Mouse (Mus musculus): Measurements from ENCODE around the gene Cdpf1. TPM values are rescaled to one million over a fixed set of nuclear protein-coding genes. Genes with fewer than 3 reads are reported as not detected.

Cdpf1 gene
- polyA plus RNA-seq, 1 experiment from 2014 or later: 46.1 TPM

GRCm38 (mm10) chr15:85765022-85765421, 46.5 kb downstream of the Cdpf1 start:
- no peak overlapping the region for H3K9ac ChIP-seq
- no peaks in the 10 kb centered on the region for H3K27me3 ChIP-seq (replicated peaks)
- H3K4me1 ChIP-seq: no peaks in the 10 kb centered on the region
- no peak overlapping the region for H3K4me3 ChIP-seq
- no peak overlapping the region for H3K27ac ChIP-seq (replicated peaks)
- ATAC-seq (ENCODE audit: extremely low read depth, insufficient number of reproducible peaks, low FRiP score, low TSS enrichment): no peak
- no peaks in the 10 kb centered on the region for H3K36me3 ChIP-seq
- peaks cover 3% of the 10 kb centered on the region; the same call in 1 of the 2 replicates for H3K9me3 ChIP-seq
- no peak overlapping the region for H3K4me2 ChIP-seq
- 44% methylated on average over 3 of the region's 3 CpGs for WGBS

GRCm38 (mm10) chr15:85762761-85763160, 48.7 kb downstream of the Cdpf1 start:
- Histone ChIP-seq H3K36me3 (no peaks in the 10 kb centered on the region), H3K27ac (replicated peaks) (no peak overlapping the region), H3K4me3 (no peak overlapping the region), H3K4me2 (no peak overlapping the region), H3K9ac (no peak overlapping the region), H3K4me1 (no peaks in the 10 kb centered on the region), H3K27me3 (replicated peaks) (no peaks in the 10 kb centered on the region), H3K9me3 (peaks cover 8% of the 10 kb centered on the region)
- 68% methylated on average over 4 of the region's 4 CpGs for WGBS
- no peak for ATAC-seq (ENCODE audit: extremely low read depth, insufficient number of reproducible peaks, low FRiP score, low TSS enrichment)

GRCm38 (mm10) chr15:85757768-85758167, 53.7 kb downstream of the Cdpf1 start:
- Histone ChIP-seq H3K4me2 (no peak overlapping the region), H3K4me1 (no peaks in the 10 kb centered on the region; the same call in 1 of the 2 replicates), H3K4me3 (no peak overlapping the region), H3K36me3 (no peaks in the 10 kb centered on the region), H3K9me3 (peaks cover 10% of the 10 kb centered on the region), H3K27ac (replicated peaks) (no peak overlapping the region), H3K9ac (no peak overlapping the region), H3K27me3 (replicated peaks) (no peaks in the 10 kb centered on the region)
- ATAC-seq (ENCODE audit: extremely low read depth, insufficient number of reproducible peaks, low FRiP score, low TSS enrichment): no peak
- 89% methylated on average over 3 of the region's 3 CpGs for WGBS

Other genes starting within 250 kb of the Cdpf1 start
- gene Wnt7b, start 229.2 kb downstream of the Cdpf1 start, polyA plus RNA-seq (2015; fragmentation: Nextera tagmentation; extraction: Ambion mirVana): 3.5 and 4.6 TPM in 2 replicates
- gene Ppara, start 76.7 kb downstream of the Cdpf1 start, polyA plus RNA-seq (2015; fragmentation: Nextera tagmentation; extraction: Ambion mirVana): 5.9 and 6.6 TPM in 2 replicates
- gene Pkdrej, start 10.0 kb upstream of the Cdpf1 start, polyA plus RNA-seq (2015; fragmentation: Nextera tagmentation; extraction: Ambion mirVana): 0.13 and 0.19 TPM in 2 replicates
- 3.1 and 4.2 TPM in 2 replicates for gene Ttc38, start 20.6 kb upstream of the Cdpf1 start, polyA plus RNA-seq (2015; fragmentation: Nextera tagmentation; extraction: Ambion mirVana)
- 23.7 and 25.3 TPM in 2 replicates for gene Gtse1, start 48.0 kb upstream of the Cdpf1 start, polyA plus RNA-seq (2015; fragmentation: Nextera tagmentation; extraction: Ambion mirVana)
- 25.9 and 31.6 TPM in 2 replicates for gene Trmu, start 67.6 kb upstream of the Cdpf1 start, polyA plus RNA-seq (2015; fragmentation: Nextera tagmentation; extraction: Ambion mirVana)
- gene Celsr1, start 222.1 kb upstream of the Cdpf1 start, polyA plus RNA-seq (2015; fragmentation: Nextera tagmentation; extraction: Ambion mirVana): 1.3 and 1.4 TPM in 2 replicates
- gene Gramd4, start 246.0 kb upstream of the Cdpf1 start, polyA plus RNA-seq (2015; fragmentation: Nextera tagmentation; extraction: Ambion mirVana): 11.9 and 12.2 TPM in 2 replicates

Measured in heart, embryonic 13.5 days (tissue).